Mouse (Mus musculus): Measurements from ENCODE around the gene Git2. TPM values are rescaled to one million over a fixed set of nuclear protein-coding genes. Genes with fewer than 3 reads are reported as not detected.

The Git2 gene
- polyA plus RNA-seq, 1 experiment from 2014 or later = 29.1 TPM

DNA sequence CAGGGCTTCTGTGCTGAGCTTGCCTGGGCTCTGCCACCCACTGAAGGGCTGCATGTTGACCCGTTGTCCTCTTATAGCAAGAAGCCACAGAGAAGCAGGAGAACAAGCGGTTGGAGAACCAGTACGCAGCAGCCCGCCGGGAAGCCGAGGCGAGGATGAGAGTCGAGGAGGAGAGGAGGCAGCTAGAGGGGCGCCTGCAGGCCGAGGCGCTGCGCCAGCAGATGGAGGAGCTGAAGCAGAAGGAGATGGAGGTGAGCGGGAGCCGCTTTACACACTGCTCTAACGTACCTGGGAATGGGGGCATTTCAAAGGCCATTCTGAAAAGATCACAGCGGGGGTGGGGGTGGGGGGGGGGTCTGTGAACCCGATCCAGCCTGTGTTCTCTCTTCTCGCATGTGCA, 60.8 kb downstream of the Git2 start:
- H3K9me3 ChIP-seq (replicated peaks; ENCODE audit: control insufficient read depth, low read length) = no peaks in the 10 kb centered on the region
- H3K36me3 ChIP-seq (ENCODE audit: control insufficient read depth, insufficient read depth, low read length) = peaks cover 84% of the 10 kb centered on the region
- no peak overlapping the region for H3K4me2 ChIP-seq (ENCODE audit: low read length)
- no peak overlapping the region for H3K27ac ChIP-seq (ENCODE audit: low read depth, low read length)
- H3K4me3 ChIP-seq (ENCODE audit: low read depth, low read length) = no peak overlapping the region
- WGBS = 83% methylated on average over 18 of the region's 18 CpGs
- no peaks in the 10 kb centered on the region for H3K4me1 ChIP-seq (ENCODE audit: control insufficient read depth, insufficient read depth, low read length)
- no peak overlapping the region for H3K9ac ChIP-seq (ENCODE audit: low read length)
- H3K27me3 ChIP-seq (replicated peaks; ENCODE audit: control insufficient read depth, insufficient read depth, low read length) = no peaks in the 10 kb centered on the region
- DNase-seq (ENCODE audit: low spot score) (no peak), ATAC-seq (no peak)

GRCm38 (mm10) chr5:114709357-114709756, 66.0 kb downstream of the Git2 start:
- 93% methylated on average over 21 of the region's 21 CpGs for WGBS
- Histone ChIP-seq H3K4me3 (ENCODE audit: low read depth, low read length) (no peak overlapping the region), H3K27ac (ENCODE audit: low read depth, low read length) (no peak overlapping the region), H3K4me1 (ENCODE audit: control insufficient read depth, insufficient read depth, low read length) (0 out of 2 replicates have a peak, but pooled peaks cover 3% of the 10 kb centered on the region), H3K36me3 (ENCODE audit: control insufficient read depth, insufficient read depth, low read length) (peaks cover 38% of the 10 kb centered on the region), H3K9ac (ENCODE audit: low read length) (no peak overlapping the region), H3K27me3 (replicated peaks; ENCODE audit: control insufficient read depth, insufficient read depth, low read length) (no peaks in the 10 kb centered on the region), H3K4me2 (ENCODE audit: low read length) (no peak overlapping the region), H3K9me3 (replicated peaks; ENCODE audit: control insufficient read depth, low read length) (no peaks in the 10 kb centered on the region)
- ATAC-seq = no peak
- DNase-seq (ENCODE audit: low spot score) = no peak

GRCm38 (mm10) chr5:114708491-114708890, 66.8 kb downstream of the Git2 start:
- 49% methylated on average over 15 of the region's 15 CpGs for WGBS
- no peaks in the 10 kb centered on the region for H3K27me3 ChIP-seq (replicated peaks; ENCODE audit: control insufficient read depth, insufficient read depth, low read length)
- no peak overlapping the region for H3K27ac ChIP-seq (ENCODE audit: low read depth, low read length)
- peaks cover 29% of the 10 kb centered on the region for H3K36me3 ChIP-seq (ENCODE audit: control insufficient read depth, insufficient read depth, low read length)
- H3K4me2 ChIP-seq (ENCODE audit: low read length) = peak overlapping the region; percentile 70
- H3K9ac ChIP-seq (ENCODE audit: low read length) = peak overlapping the region; percentile 79
- DNase-seq (ENCODE audit: low spot score) (no peak), ATAC-seq (no peak)
- peak overlapping the region; percentile 81 for H3K4me3 ChIP-seq (ENCODE audit: low read depth, low read length)
- H3K9me3 ChIP-seq (replicated peaks; ENCODE audit: control insufficient read depth, low read length) = no peaks in the 10 kb centered on the region
- 0 out of 2 replicates have a peak, but pooled peaks cover 3% of the 10 kb centered on the region for H3K4me1 ChIP-seq (ENCODE audit: control insufficient read depth, insufficient read depth, low read length)

DNA sequence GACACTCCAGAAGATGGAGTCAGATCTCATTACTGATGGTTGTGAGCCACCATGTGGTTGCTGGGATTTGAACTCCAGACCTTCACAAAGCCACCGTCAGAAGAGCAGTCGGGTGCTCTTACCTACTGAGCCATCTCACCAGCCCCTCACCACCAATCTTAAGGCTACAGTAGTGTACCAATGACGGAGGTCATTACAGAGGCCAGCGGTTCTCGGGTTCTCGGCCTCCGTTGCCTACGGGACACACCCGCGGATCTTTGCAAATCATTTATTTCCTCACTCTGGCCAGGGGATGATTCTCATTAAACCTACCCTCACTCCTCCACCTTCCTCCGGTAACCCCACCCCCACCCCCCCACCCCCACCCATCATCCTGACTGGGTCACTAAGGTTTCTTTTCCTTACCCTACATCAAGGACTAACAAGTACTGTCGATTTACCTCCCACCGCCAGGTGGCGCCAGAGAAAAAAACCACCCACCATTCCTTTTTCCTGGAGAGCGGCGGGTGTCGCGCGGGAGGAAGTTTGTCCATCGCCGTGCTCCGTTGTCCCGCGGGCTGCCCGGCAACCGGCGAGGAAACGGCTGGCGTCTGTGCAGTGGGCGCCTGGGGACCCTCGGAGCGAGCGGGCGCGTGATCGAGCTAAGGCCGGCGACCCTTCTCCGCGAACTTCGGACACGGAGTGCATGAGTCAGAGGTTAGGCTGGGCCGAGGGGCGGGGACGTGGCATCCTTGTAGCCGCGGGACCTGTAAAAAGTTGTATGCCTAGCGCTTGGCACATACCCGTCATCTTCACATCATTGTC, 67.8 kb downstream of the Git2 start, which contains the start of gene Tchp:
Gene Tchp, plus strand, starts transcription at position 496 of the 804 bp plus-strand sequence.
- Histone ChIP-seq H3K27me3 (replicated peaks; ENCODE audit: control insufficient read depth, insufficient read depth, low read length) (no peaks in the 10 kb centered on the region), H3K4me1 (ENCODE audit: control insufficient read depth, insufficient read depth, low read length) (0 out of 2 replicates have a peak, but pooled peaks cover 3% of the 10 kb centered on the region), H3K4me2 (ENCODE audit: low read length) (peak within 1 kb of the TSS; percentile 70), H3K27ac (ENCODE audit: low read depth, low read length) (no peak within 1 kb of the TSS), H3K4me3 (ENCODE audit: low read depth, low read length) (peak within 1 kb of the TSS; percentile 81), H3K36me3 (ENCODE audit: control insufficient read depth, insufficient read depth, low read length) (peaks cover 21% of the 10 kb centered on the region), H3K9ac (ENCODE audit: low read length) (peak within 1 kb of the TSS; percentile 79), H3K9me3 (replicated peaks; ENCODE audit: control insufficient read depth, low read length) (no peaks in the 10 kb centered on the region)
- DNase-seq (ENCODE audit: low spot score) (peak; percentile 96), ATAC-seq (peak; percentile 90)
- 3% methylated on average over 49 of the region's 49 CpGs for WGBS

- no peaks in the 10 kb centered on the region for H3K4me1 ChIP-seq (ENCODE audit: control insufficient read depth, insufficient read depth, low read length)
- no peak overlapping the region for H3K27ac ChIP-seq (ENCODE audit: low read depth, low read length)
- no peak overlapping the region for H3K9ac ChIP-seq (ENCODE audit: low read length)
- peak; percentile 11 for DNase-seq (ENCODE audit: low spot score)
- no peak for ATAC-seq
- no peak overlapping the region for H3K4me3 ChIP-seq (ENCODE audit: low read depth, low read length)
- no peaks in the 10 kb centered on the region for H3K36me3 ChIP-seq (ENCODE audit: control insufficient read depth, insufficient read depth, low read length)
- no peak overlapping the region for H3K4me2 ChIP-seq (ENCODE audit: low read length)
- H3K9me3 ChIP-seq (replicated peaks; ENCODE audit: control insufficient read depth, low read length) = no peaks in the 10 kb centered on the region
- WGBS = 58% methylated on average over 14 of the region's 14 CpGs
- no peaks in the 10 kb centered on the region for H3K27me3 ChIP-seq (replicated peaks; ENCODE audit: control insufficient read depth, insufficient read depth, low read length)
Measured at GRCm38 (mm10) chr5:114702403-114703392, 72.6 kb downstream of the Git2 start.

GRCm38 (mm10) chr5:114699015-114699414, 76.3 kb downstream of the Git2 start:
- Histone ChIP-seq H3K36me3 (ENCODE audit: control insufficient read depth, insufficient read depth, low read length) (no peaks in the 10 kb centered on the region), H3K4me3 (ENCODE audit: low read depth, low read length) (no peak overlapping the region), H3K4me2 (ENCODE audit: low read length) (no peak overlapping the region), H3K27me3 (replicated peaks; ENCODE audit: control insufficient read depth, insufficient read depth, low read length) (0 out of 2 replicates have a peak, but pooled peaks cover 2% of the 10 kb centered on the region), H3K9ac (ENCODE audit: low read length) (no peak overlapping the region), H3K4me1 (ENCODE audit: control insufficient read depth, insufficient read depth, low read length) (no peaks in the 10 kb centered on the region), H3K27ac (ENCODE audit: low read depth, low read length) (no peak overlapping the region), H3K9me3 (replicated peaks; ENCODE audit: control insufficient read depth, low read length) (no peaks in the 10 kb centered on the region)
- ATAC-seq (no peak), DNase-seq (ENCODE audit: low spot score) (no peak)
- WGBS = 66% methylated on average over 7 of the region's 7 CpGs

DNA sequence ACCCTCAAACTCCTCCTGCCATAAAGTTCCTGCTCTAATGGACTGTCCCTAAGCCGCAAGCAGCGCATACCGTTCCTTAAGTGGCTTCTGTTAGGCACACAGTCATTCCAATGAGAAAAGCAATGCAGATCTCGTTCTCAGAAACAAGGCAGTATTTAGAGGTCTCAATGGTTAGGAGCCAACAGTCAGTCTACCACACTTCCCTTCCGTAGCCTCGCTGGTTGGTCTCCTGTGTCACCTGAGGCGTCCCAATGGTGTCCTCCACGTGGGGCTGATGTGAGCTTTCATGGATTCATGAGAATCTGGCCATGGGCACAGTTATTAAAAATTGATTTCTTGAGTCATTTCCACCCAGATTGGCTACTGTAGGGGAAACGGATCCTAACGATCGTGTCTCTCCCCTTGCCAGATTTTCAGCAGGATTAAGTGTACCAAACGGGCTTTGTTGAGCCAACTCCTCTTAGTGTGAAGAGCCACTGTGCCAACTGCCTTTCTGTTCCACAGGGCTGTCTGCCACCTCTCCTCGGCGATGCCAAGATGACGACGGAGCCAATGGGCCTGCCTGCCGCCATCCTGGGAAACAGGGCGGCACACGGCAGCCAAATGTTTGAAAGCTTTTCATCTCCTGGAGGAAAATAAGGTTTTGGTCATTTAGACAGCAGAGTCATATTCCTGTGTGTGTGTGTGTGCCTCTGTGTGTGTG, 77.1 kb downstream of the Git2 start:
- ATAC-seq = peak; percentile 84
- peak; percentile 92 for DNase-seq (ENCODE audit: low spot score)

DNA sequence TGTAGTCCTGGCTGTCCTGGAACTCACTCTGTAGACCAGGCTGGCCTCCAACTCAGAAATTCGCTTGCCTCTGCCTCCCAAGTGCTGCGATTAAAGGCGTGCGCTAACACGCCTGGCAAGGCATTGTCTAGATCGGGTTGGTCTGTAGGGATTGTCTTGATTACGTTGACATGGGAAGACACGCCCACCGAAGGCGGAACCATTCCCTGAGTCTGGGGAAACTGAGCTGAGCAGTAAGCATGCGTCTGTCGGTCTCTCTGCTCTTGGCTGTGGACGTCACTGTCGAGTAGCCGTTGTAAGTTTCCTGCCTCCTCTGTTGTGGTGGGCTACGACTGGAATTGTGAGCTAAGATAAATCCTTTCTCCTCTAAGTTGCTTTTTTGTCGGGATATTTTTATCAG, 78.4 kb downstream of the Git2 start:
- WGBS = 82% methylated on average over 17 of the region's 17 CpGs

More for the DNA sequence above, 77.1 kb downstream of the Git2 start:
- 0 out of 2 replicates have a peak, but pooled peaks cover 3% of the 10 kb centered on the region for H3K27me3 ChIP-seq (replicated peaks; ENCODE audit: control insufficient read depth, insufficient read depth, low read length)
- H3K9ac ChIP-seq (ENCODE audit: low read length) = no peak overlapping the region
- no peak overlapping the region for H3K4me2 ChIP-seq (ENCODE audit: low read length)
- no peaks in the 10 kb centered on the region for H3K9me3 ChIP-seq (replicated peaks; ENCODE audit: control insufficient read depth, low read length)
- H3K27ac ChIP-seq (ENCODE audit: low read depth, low read length) = no peak overlapping the region
- WGBS = 57% methylated on average over 19 of the region's 19 CpGs
- H3K4me1 ChIP-seq (ENCODE audit: control insufficient read depth, insufficient read depth, low read length) = no peaks in the 10 kb centered on the region
- H3K36me3 ChIP-seq (ENCODE audit: control insufficient read depth, insufficient read depth, low read length) = no peaks in the 10 kb centered on the region
- H3K4me3 ChIP-seq (ENCODE audit: low read depth, low read length) = no peak overlapping the region

More for the DNA sequence above, 78.4 kb downstream of the Git2 start:
- H3K36me3 ChIP-seq (ENCODE audit: control insufficient read depth, insufficient read depth, low read length) = no peaks in the 10 kb centered on the region
- H3K27me3 ChIP-seq (replicated peaks; ENCODE audit: control insufficient read depth, insufficient read depth, low read length) = 0 out of 2 replicates have a peak, but pooled peaks cover 3% of the 10 kb centered on the region
- no peaks in the 10 kb centered on the region for H3K9me3 ChIP-seq (replicated peaks; ENCODE audit: control insufficient read depth, low read length)
- no peak overlapping the region for H3K27ac ChIP-seq (ENCODE audit: low read depth, low read length)
- H3K4me3 ChIP-seq (ENCODE audit: low read depth, low read length) = no peak overlapping the region
- no peak for DNase-seq (ENCODE audit: low spot score)
- H3K4me2 ChIP-seq (ENCODE audit: low read length) = no peak overlapping the region
- no peak overlapping the region for H3K9ac ChIP-seq (ENCODE audit: low read length)
- H3K4me1 ChIP-seq (ENCODE audit: control insufficient read depth, insufficient read depth, low read length) = no peaks in the 10 kb centered on the region
- no peak for ATAC-seq

Data from forebrain, embryonic 14.5 days (tissue).